Mouse (Mus musculus) C2C12 (cell line): ENCODE measurements around the gene Zmym1. TPM values are rescaled to one million over a fixed set of nuclear protein-coding genes. Genes with fewer than 3 reads are reported as not detected.

Source experiments
- H3K27me3 ChIP-seq: one replicate; pipeline ENCODE4 v1.6.1; 2011; ENCODE audit not compliant: control insufficient read depth, insufficient read depth, insufficient read length
- H3K36me3 ChIP-seq: one replicate; pipeline ENCODE4 v1.6.1; 2011; ENCODE audit not compliant: control insufficient read depth, insufficient read depth
- H3K4me3 ChIP-seq: one replicate; pipeline ENCODE4 v1.5.1; 2011; ENCODE audit warnings: mild to moderate bottlenecking, control low read depth; ENCODE audit not compliant: poor library complexity, insufficient read depth, severe bottlenecking
- H3K79me2 ChIP-seq: one replicate; pipeline ENCODE4 v1.6.1; 2011; ENCODE audit not compliant: control insufficient read depth, insufficient read depth
- H3K79me3 ChIP-seq: one replicate; pipeline ENCODE4 v1.6.1; 2011; ENCODE audit warnings: low read depth, control low read depth
- H3ac ChIP-seq: one replicate; pipeline ENCODE3; 2011; ENCODE audit warnings: low read depth; ENCODE audit not compliant: control insufficient read depth, insufficient read length
- CEBPB ChIP-seq: IDR thresholded peaks from one replicate; pipeline ENCODE4 v1.6.1; 2011; ENCODE audit warnings: low read depth, mild to moderate bottlenecking, control low read depth, moderate library complexity
- CTCF ChIP-seq: IDR thresholded peaks from one replicate; pipeline ENCODE4 v1.5.1; 2011; ENCODE audit not compliant: control insufficient read depth, insufficient read depth, insufficient read length
- FOSL1 ChIP-seq: IDR thresholded peaks from one replicate; pipeline ENCODE4 v1.8.0; 2011; ENCODE audit warnings: mild to moderate bottlenecking, low read length; ENCODE audit not compliant: poor library complexity, insufficient read depth, severe bottlenecking
- MAX ChIP-seq: IDR thresholded peaks from one replicate; pipeline ENCODE4 v1.6.1; 2011; ENCODE audit warnings: mild to moderate bottlenecking, control low read depth
- MYOD1 ChIP-seq: IDR thresholded peaks from one replicate; pipeline ENCODE4 v1.6.1; 2011; ENCODE audit warnings: low read depth; ENCODE audit not compliant: control insufficient read depth, insufficient read length
- MYOG ChIP-seq: IDR thresholded peaks from one replicate; pipeline ENCODE4 v1.6.1; 2011; ENCODE audit not compliant: control insufficient read depth, insufficient read length; ENCODE audit errors: extremely low read depth
- USF1 ChIP-seq: IDR thresholded peaks from one replicate; pipeline ENCODE4 v1.6.1; 2011; ENCODE audit warnings: low read depth, mild to moderate bottlenecking, control low read depth, moderate library complexity
- polyA plus RNA-seq: library from polyadenylated mRNA; unstranded; fragments of >200 nt; fragmentation: generic; extraction: Trizol; gene quantifications from one replicate; pipeline ENCODE4 v1.2.1, GENCODE M21; 2012; ENCODE audit warnings: missing spikeins

Zmym1 gene
- polyA plus RNA-seq, 1 experiment: 4.1 TPM

- Histone ChIP-seq H3K79me3 (peaks cover 25% of the 10 kb centered on the region), H3ac (no peak overlapping the region), H3K79me2 (peaks cover 48% of the 10 kb centered on the region), H3K27me3 (no peaks in the 10 kb centered on the region), H3K36me3 (peaks cover 69% of the 10 kb centered on the region), H3K4me3 (no peak overlapping the region)
- TF ChIP-seq MYOD1: no peak
- TF ChIP-seq MYOG: no peak
- no peak for TF ChIP-seq CEBPB
- no peak for TF ChIP-seq FOSL1
- TF ChIP-seq USF1: no peak
- no peak for TF ChIP-seq MAX
- no peak for TF ChIP-seq CTCF
These were observed 6.3 kb downstream of the Zmym1 start for GRCm38 (mm10) chr4:127054522-127055198.

GRCm38 (mm10) chr4:127053071-127053470, 7.9 kb downstream of the Zmym1 start:
- peaks cover 74% of the 10 kb centered on the region for H3K36me3 ChIP-seq
- no peaks in the 10 kb centered on the region for H3K27me3 ChIP-seq
- TF ChIP-seq USF1 (no peak), MYOG (no peak), FOSL1 (no peak), MAX (no peak), MYOD1 (no peak), CTCF (no peak), CEBPB (no peak)

GRCm38 (mm10) chr4:127051121-127051520, 9.8 kb downstream of the Zmym1 start:
- peaks cover 75% of the 10 kb centered on the region for H3K36me3 ChIP-seq
- no peak overlapping the region for H3ac ChIP-seq
- H3K79me2 ChIP-seq: peaks cover 13% of the 10 kb centered on the region
- no peaks in the 10 kb centered on the region for H3K27me3 ChIP-seq
- TF ChIP-seq MYOD1: no peak
- TF ChIP-seq MYOG: no peak
- TF ChIP-seq CTCF: no peak
- TF ChIP-seq USF1: no peak
- no peak for TF ChIP-seq CEBPB
- H3K4me3 ChIP-seq: no peak overlapping the region
- peaks cover 9% of the 10 kb centered on the region for H3K79me3 ChIP-seq

More at GRCm38 (mm10) chr4:127053071-127053470, 7.9 kb downstream of the Zmym1 start:
- H3K79me2 ChIP-seq: peaks cover 32% of the 10 kb centered on the region
- no peak overlapping the region for H3ac ChIP-seq
- no peak overlapping the region for H3K4me3 ChIP-seq
- peaks cover 18% of the 10 kb centered on the region for H3K79me3 ChIP-seq

GRCm38 (mm10) chr4:127043540-127043939, 17.4 kb downstream of the Zmym1 start:
- peaks cover 82% of the 10 kb centered on the region for H3K36me3 ChIP-seq
- no peaks in the 10 kb centered on the region for H3K79me3 ChIP-seq
- TF ChIP-seq MAX (no peak), CEBPB (no peak)
- no peak overlapping the region for H3K4me3 ChIP-seq
- H3ac ChIP-seq: no peak overlapping the region
- no peaks in the 10 kb centered on the region for H3K79me2 ChIP-seq
- no peaks in the 10 kb centered on the region for H3K27me3 ChIP-seq

GRCm38 (mm10) chr4:127039871-127040483, 21.0 kb downstream of the Zmym1 start:
- peaks cover 3% of the 10 kb centered on the region for H3K79me3 ChIP-seq
- H3K27me3 ChIP-seq: no peaks in the 10 kb centered on the region
- no peak overlapping the region for H3ac ChIP-seq
- peaks cover 92% of the 10 kb centered on the region for H3K36me3 ChIP-seq
- peaks cover 8% of the 10 kb centered on the region for H3K79me2 ChIP-seq
- TF ChIP-seq MYOD1 (no peak), MAX (no peak), FOSL1 (no peak), CTCF (no peak), CEBPB (no peak)
- no peak overlapping the region for H3K4me3 ChIP-seq

- Histone ChIP-seq H3K79me2 (peaks cover 19% of the 10 kb centered on the region), H3K4me3 (no peak overlapping the region), H3K36me3 (peaks cover 95% of the 10 kb centered on the region), H3K27me3 (no peaks in the 10 kb centered on the region), H3K79me3 (peaks cover 13% of the 10 kb centered on the region), H3ac (no peak overlapping the region)
- TF ChIP-seq CEBPB (no peak), FOSL1 (no peak), MYOD1 (no peak), MAX (no peak), USF1 (no peak), MYOG (no peak), CTCF (no peak)
These were observed 22.1 kb downstream of the Zmym1 start for GRCm38 (mm10) chr4:127038828-127039349.
